Mouse (Mus musculus) layer of hippocampus, adult 2 months (tissue): ENCODE data around the gene Celf2. TPM values are rescaled to one million over a fixed set of nuclear protein-coding genes. Genes with fewer than 3 reads are reported as not detected.

Experiments
- DNase-seq, 2 experiments: peaks; one replicate each; pipeline ENCODE4 v3.0.0; 2022; ENCODE audit warnings: low spot score in 2 of 2
- H3K27ac ChIP-seq: fragments of 200-600 bp; 2 replicates; pipeline ENCODE4 v1.8.1; 2022
- H3K4me3 ChIP-seq: fragments of 200-600 bp; 2 replicates; pipeline ENCODE4 v1.8.1; 2022; ENCODE audit warnings: mild to moderate bottlenecking
- CTCF ChIP-seq: fragments of 200-600 bp; conservative IDR thresholded peaks from 2 replicates; pipeline ENCODE4 v1.8.1; 2022; ENCODE audit warnings: antibody characterized with exemption, mild to moderate bottlenecking, moderate library complexity
- total RNA-seq, 2 experiments: library from RNA; stranded (reverse); gene quantifications; 2 replicates each; pipeline ENCODE4 v1.2.3; 2021

Celf2 gene
- total RNA-seq, 2 experiments from 2014 or later = 500 to 535 TPM

- DNase-seq = no peak
- Histone ChIP-seq H3K4me3 (no peak overlapping the region; the same call in 1 of the 2 replicates), H3K27ac (peak overlapping the region; percentile 99)
- TF ChIP-seq CTCF = no peak
Observed at GRCm38 (mm10) chr2:6877094-6877493, 632.3 kb downstream of the Celf2 start.

- TF ChIP-seq CTCF = no peak
- peak overlapping the region; percentile 99 for H3K27ac ChIP-seq
- H3K4me3 ChIP-seq = no peak overlapping the region; the same call in 1 of the 2 replicates
- no peak for DNase-seq
Observed at GRCm38 (mm10) chr2:6876547-6876946, 632.8 kb downstream of the Celf2 start.

- peak in 1 of 2 experiments; percentile 61 for DNase-seq
- peak overlapping the region; percentile 87 for H3K4me3 ChIP-seq
- H3K27ac ChIP-seq = peak overlapping the region; percentile 99
- no peak for TF ChIP-seq CTCF
Observed at GRCm38 (mm10) chr2:6875071-6875611, 634.2 kb downstream of the Celf2 start.

- TF ChIP-seq CTCF = no peak
- H3K4me3 ChIP-seq = peak overlapping the region; percentile 87
- H3K27ac ChIP-seq = peak overlapping the region; percentile 99
- no peak for DNase-seq
Observed at GRCm38 (mm10) chr2:6874266-6874955, 635.0 kb downstream of the Celf2 start.

- H3K27ac ChIP-seq = peak overlapping the region; percentile 99
- H3K4me3 ChIP-seq = peak overlapping the region; percentile 87
- no peak for TF ChIP-seq CTCF
- no peak for DNase-seq
Observed at GRCm38 (mm10) chr2:6873711-6874110, 635.7 kb downstream of the Celf2 start.

GRCm38 (mm10) chr2:6872894-6873255, 636.5 kb downstream of the Celf2 start:
- peak overlapping the region; percentile 99 for H3K27ac ChIP-seq
- no peak for DNase-seq
- no peak for TF ChIP-seq CTCF

GRCm38 (mm10) chr2:6872131-6872893, 637.1 kb downstream of the Celf2 start:
- Histone ChIP-seq H3K27ac (peak overlapping the region; percentile 99), H3K4me3 (peak overlapping the region; percentile 87)
- TF ChIP-seq CTCF = no peak
- DNase-seq = peak; percentile 53 to 71

More at GRCm38 (mm10) chr2:6872894-6873255, 636.5 kb downstream of the Celf2 start:
- H3K4me3 ChIP-seq = peak overlapping the region; percentile 87

- DNase-seq = no peak
- no peak for TF ChIP-seq CTCF
Observed at GRCm38 (mm10) chr2:6871281-6872130, 637.9 kb downstream of the Celf2 start.

GRCm38 (mm10) chr2:6869956-6870710, 639.2 kb downstream of the Celf2 start:
- no peak for TF ChIP-seq CTCF
- H3K4me3 ChIP-seq = peak overlapping the region; percentile 87
- H3K27ac ChIP-seq = peak overlapping the region; percentile 99
- peak in 1 of 2 experiments; percentile 6 for DNase-seq

More at GRCm38 (mm10) chr2:6871281-6872130, 637.9 kb downstream of the Celf2 start:
- H3K27ac ChIP-seq = peak overlapping the region; percentile 99
- H3K4me3 ChIP-seq = peak overlapping the region; percentile 87

- H3K4me3 ChIP-seq = peak overlapping the region; percentile 87
- peak in 1 of 2 experiments; percentile 7 for DNase-seq
- TF ChIP-seq CTCF = no peak
- H3K27ac ChIP-seq = peak overlapping the region; percentile 52
Observed at GRCm38 (mm10) chr2:6867297-6867696, 642.1 kb downstream of the Celf2 start.

GRCm38 (mm10) chr2:6865785-6866184, 643.6 kb downstream of the Celf2 start:
- Histone ChIP-seq H3K27ac (peak overlapping the region; percentile 18; the same call in 1 of the 2 replicates), H3K4me3 (peak overlapping the region; percentile 4; the same call in 1 of the 2 replicates)
- TF ChIP-seq CTCF = 0 out of 2 replicates have a peak, but pooled peaks have one; percentile 7
- peak in 1 of 2 experiments; percentile 9 for DNase-seq
